Mouse (Mus musculus) midbrain, embryonic 16.5 days (tissue): ENCODE results near the gene Klk8. TPM values are rescaled to one million over a fixed set of nuclear protein-coding genes. Genes with fewer than 3 reads are reported as not detected.

ENCODE experiments used
- ATAC-seq: fragments of 200-750 bp; cut with Nextera tagmentation; 2 replicates; pipeline ENCODE4 v1.8.0; 2017; ENCODE audit warnings: moderate TSS enrichment
- H3K27ac ChIP-seq: fragments of 300-500 bp; sonication (generic); 2 replicates; pipeline ENCODE4 v1.5.1; 2014; ENCODE audit warnings: mild to moderate bottlenecking, low read length, mixed read lengths
- H3K27me3 ChIP-seq: fragments of 300-500 bp; sonication (generic); 2 replicates; pipeline ENCODE4 v1.6.1; 2014; ENCODE audit warnings: low read depth, low read length, mixed read lengths; ENCODE audit not compliant: control insufficient read depth, insufficient read depth
- H3K36me3 ChIP-seq: fragments of 300-500 bp; sonication (generic); 2 replicates; pipeline ENCODE4 v1.6.1; 2014; ENCODE audit warnings: mild to moderate bottlenecking, low read length, moderate library complexity, mixed read lengths; ENCODE audit not compliant: control insufficient read depth, insufficient read depth
- H3K4me1 ChIP-seq: fragments of 300-500 bp; sonication (generic); 2 replicates; pipeline ENCODE4 v1.6.1; 2014; ENCODE audit warnings: mild to moderate bottlenecking, low read length, mixed read lengths; ENCODE audit not compliant: control insufficient read depth, insufficient read depth
- H3K4me2 ChIP-seq: fragments of 300-500 bp; sonication (generic); 2 replicates; pipeline ENCODE4 v1.6.1; 2014; ENCODE audit warnings: mild to moderate bottlenecking, low read length, mixed read lengths
- H3K4me3 ChIP-seq: fragments of 300-500 bp; sonication (generic); 2 replicates; pipeline ENCODE4 v1.5.1; 2014; ENCODE audit warnings: low read depth, mild to moderate bottlenecking, low read length, moderate library complexity, mixed read lengths
- H3K9ac ChIP-seq: fragments of 300-500 bp; sonication (generic); 2 replicates; pipeline ENCODE4 v1.6.1; 2014; ENCODE audit warnings: low read depth, low read length, mixed read lengths
- H3K9me3 ChIP-seq: fragments of 300-500 bp; sonication (generic); replicated peaks from 2 replicates; pipeline ENCODE4 v1.6.1; 2014; ENCODE audit warnings: mild to moderate bottlenecking, low read length, mixed read lengths; ENCODE audit not compliant: control insufficient read depth, poor library complexity, severe bottlenecking
- WGBS: fragments of 180-500 bp; shearing (Covaris S2); extraction: QIAGEN DNeasy Blood & Tissue Kit; methylation state at CpG from one replicate; pipeline ENCODE4 v1.1.7; 2014; 5-methylcytosine and 5-hydroxymethylcytosine counted together
- polyA plus RNA-seq: library from polyadenylated mRNA; unstranded; fragments of >200 nt; fragmentation: Nextera tagmentation; extraction: Ambion mirVana; gene quantifications from 2 replicates; pipeline ENCODE4 v1.2.1, GENCODE M21; 2015

The Klk8 gene
- polyA plus RNA-seq, 1 experiment from 2014 or later: 8.6 TPM

GRCm38 (mm10) chr7:43782275-43783265 is 14.8 kb upstream of the Klk8 start:
- peak overlapping the region; percentile 75 for H3K4me2 ChIP-seq
- 7% methylated on average over 36 of the region's 36 CpGs for WGBS

GRCm38 (mm10) chr7:43785286-43785685 is 12.1 kb upstream of the Klk8 start:
- no peak overlapping the region for H3K4me3 ChIP-seq
- ATAC-seq: no peak
- H3K9ac ChIP-seq: no peak overlapping the region
- WGBS: 91% methylated on average over 1 of the region's 1 CpGs
- peaks cover 6% of the 10 kb centered on the region for H3K4me1 ChIP-seq
- no peak overlapping the region for H3K27ac ChIP-seq
- H3K4me2 ChIP-seq: no peak overlapping the region
- H3K36me3 ChIP-seq: no peaks in the 10 kb centered on the region
- no peaks in the 10 kb centered on the region for H3K9me3 ChIP-seq
- peaks cover 6% of the 10 kb centered on the region for H3K27me3 ChIP-seq

More at GRCm38 (mm10) chr7:43782275-43783265, 14.8 kb upstream of the Klk8 start:
- Histone ChIP-seq H3K4me1 (peaks cover 6% of the 10 kb centered on the region), H3K9me3 (no peaks in the 10 kb centered on the region), H3K4me3 (peak overlapping the region; percentile 33), H3K27ac (no peak overlapping the region), H3K9ac (peak overlapping the region; percentile 56; the same call in 1 of the 2 replicates), H3K36me3 (no peaks in the 10 kb centered on the region), H3K27me3 (peaks cover 6% of the 10 kb centered on the region)
- ATAC-seq: peak; percentile 69

- Histone ChIP-seq H3K36me3 (no peaks in the 10 kb centered on the region), H3K9me3 (no peaks in the 10 kb centered on the region), H3K27ac (no peak overlapping the region), H3K27me3 (peaks cover 5% of the 10 kb centered on the region), H3K9ac (no peak overlapping the region), H3K4me1 (no peaks in the 10 kb centered on the region), H3K4me2 (no peak overlapping the region), H3K4me3 (no peak overlapping the region)
- no peak for ATAC-seq
- WGBS: 78% methylated on average over 3 of the region's 3 CpGs
Observed at GRCm38 (mm10) chr7:43788096-43788495, 9.3 kb upstream of the Klk8 start.

GRCm38 (mm10) chr7:43789295-43789694 is 8.1 kb upstream of the Klk8 start:
- Histone ChIP-seq H3K36me3 (no peaks in the 10 kb centered on the region), H3K9ac (no peak overlapping the region), H3K4me1 (no peaks in the 10 kb centered on the region), H3K4me3 (no peak overlapping the region), H3K27me3 (no peaks in the 10 kb centered on the region; the same call in 1 of the 2 replicates), H3K4me2 (no peak overlapping the region), H3K27ac (no peak overlapping the region), H3K9me3 (no peaks in the 10 kb centered on the region)
- WGBS: 76% methylated on average over 2 of the region's 2 CpGs
- no peak for ATAC-seq

GRCm38 (mm10) chr7:43791591-43791990 is 5.8 kb upstream of the Klk8 start, which contains the start of gene Klk9:
Gene Klk9, plus strand, starts transcription at chr7:43791891.
- WGBS: 78% methylated on average over 7 of the region's 7 CpGs

GRCm38 (mm10) chr7:43796355-43796754 is 1.0 kb upstream of the Klk8 start:
- no peaks in the 10 kb centered on the region for H3K9me3 ChIP-seq
- H3K4me3 ChIP-seq: peak overlapping the region; percentile 55
- peaks cover 9% of the 10 kb centered on the region; the same call in 1 of the 2 replicates for H3K4me1 ChIP-seq
- peak; percentile 52; the same call in 1 of the 2 replicates for ATAC-seq
- peaks cover 12% of the 10 kb centered on the region for H3K27me3 ChIP-seq
- 15% methylated on average over 8 of the region's 8 CpGs for WGBS
- H3K9ac ChIP-seq: peak overlapping the region; percentile 67
- H3K27ac ChIP-seq: no peak overlapping the region
- H3K4me2 ChIP-seq: peak overlapping the region; percentile 85
- no peaks in the 10 kb centered on the region for H3K36me3 ChIP-seq

More at GRCm38 (mm10) chr7:43791591-43791990, 5.8 kb upstream of the Klk8 start, which contains the start of gene Klk9:
- Histone ChIP-seq H3K4me3 (no peak within 1 kb of the TSS), H3K4me1 (peaks cover 7% of the 10 kb centered on the region; the same call in 1 of the 2 replicates), H3K9ac (no peak within 1 kb of the TSS), H3K4me2 (no peak within 1 kb of the TSS), H3K27me3 (peaks cover 10% of the 10 kb centered on the region), H3K27ac (no peak within 1 kb of the TSS), H3K36me3 (no peaks in the 10 kb centered on the region), H3K9me3 (no peaks in the 10 kb centered on the region)
- no peak for ATAC-seq

GRCm38 (mm10) chr7:43797844-43798462 is 576 bp downstream of the Klk8 start:
- H3K9ac ChIP-seq: peak overlapping the region; percentile 67
- H3K27ac ChIP-seq: no peak overlapping the region
- 39% methylated on average over 13 of the region's 13 CpGs for WGBS
- ATAC-seq: peak; percentile 57
- no peaks in the 10 kb centered on the region for H3K36me3 ChIP-seq
- peaks cover 9% of the 10 kb centered on the region; the same call in 1 of the 2 replicates for H3K4me1 ChIP-seq
- peak overlapping the region; percentile 55 for H3K4me3 ChIP-seq
- peak overlapping the region; percentile 85 for H3K4me2 ChIP-seq
- H3K9me3 ChIP-seq: no peaks in the 10 kb centered on the region
- peaks cover 12% of the 10 kb centered on the region for H3K27me3 ChIP-seq

GRCm38 (mm10) chr7:43799876-43800275 is 2.5 kb downstream of the Klk8 start:
- H3K9me3 ChIP-seq: no peaks in the 10 kb centered on the region
- ATAC-seq: no peak
- WGBS: 76% methylated on average over 7 of the region's 7 CpGs
- no peak overlapping the region for H3K27ac ChIP-seq
- H3K4me2 ChIP-seq: no peak overlapping the region
- H3K27me3 ChIP-seq: peaks cover 12% of the 10 kb centered on the region
- peaks cover 9% of the 10 kb centered on the region; the same call in 1 of the 2 replicates for H3K4me1 ChIP-seq
- H3K9ac ChIP-seq: no peak overlapping the region
- no peaks in the 10 kb centered on the region for H3K36me3 ChIP-seq
- H3K4me3 ChIP-seq: no peak overlapping the region
